Mouse (Mus musculus): ENCODE measurements around the gene Rom1.

GRCm38 (mm10) chr19:8975491-8975890 is 46.3 kb upstream of the Rom1 start:
- TF ChIP-seq EP300 (IDR thresholded peaks at IDR 0.05; ENCODE audit: low read depth), result no peak
- TF ChIP-seq CTCF (IDR thresholded peaks at IDR 0.05; ENCODE audit: low read depth), result no peak
